Mouse (Mus musculus) lung, embryonic 16.5 days (tissue): ENCODE results near the gene Evpl. TPM values are rescaled to one million over a fixed set of nuclear protein-coding genes. Genes with fewer than 3 reads are reported as not detected.
"Not testable (repeated sequence)": the region's sequence is repeated elsewhere in the genome, so short reads cannot be mapped to it uniquely, and the experiment has no call there.

Source experiments
- ATAC-seq: fragments of 200-750 bp; cut with Nextera tagmentation; 2 replicates; pipeline ENCODE4 v1.8.0; 2017; ENCODE audit warnings: low read depth, mild to moderate bottlenecking, moderate library complexity
- H3K27ac ChIP-seq: fragments of 300-500 bp; sonication (generic); 2 replicates; pipeline ENCODE4 v1.5.1; 2014; ENCODE audit warnings: mild to moderate bottlenecking, control low read depth, low read length
- H3K27me3 ChIP-seq: fragments of 300-500 bp; sonication (generic); 2 replicates; pipeline ENCODE4 v1.6.1; 2014; ENCODE audit warnings: low read depth, low read length, mixed read lengths; ENCODE audit not compliant: control insufficient read depth, insufficient read depth
- H3K36me3 ChIP-seq: fragments of 300-500 bp; sonication (generic); 2 replicates; pipeline ENCODE4 v1.6.1; 2014; ENCODE audit warnings: low read length; ENCODE audit not compliant: control insufficient read depth, insufficient read depth
- H3K4me1 ChIP-seq: fragments of 300-500 bp; sonication (generic); replicated peaks from 2 replicates; pipeline ENCODE4 v1.6.1; 2014; ENCODE audit warnings: low read length, mixed read lengths; ENCODE audit not compliant: control insufficient read depth, insufficient read depth
- H3K4me2 ChIP-seq: fragments of 300-500 bp; sonication (generic); 2 replicates; pipeline ENCODE4 v1.6.1; 2014; ENCODE audit warnings: low read depth, low read length, control low read depth
- H3K4me3 ChIP-seq: fragments of 300-500 bp; sonication (generic); 2 replicates; pipeline ENCODE4 v1.5.1; 2014; ENCODE audit warnings: mild to moderate bottlenecking, low read length, control low read depth
- H3K9ac ChIP-seq: fragments of 300-500 bp; sonication (generic); 2 replicates; pipeline ENCODE4 v1.6.1; 2014; ENCODE audit warnings: low read length, control low read depth
- H3K9me3 ChIP-seq: fragments of 300-500 bp; sonication (generic); 2 replicates; pipeline ENCODE4 v1.6.1; 2016; ENCODE audit warnings: low read length; ENCODE audit not compliant: control insufficient read depth
- WGBS: fragments of 180-500 bp; shearing (Covaris S2); extraction: QIAGEN DNeasy Blood & Tissue Kit; methylation state at CpG from one replicate; pipeline ENCODE4 v1.1.7; 2014; 5-methylcytosine and 5-hydroxymethylcytosine counted together
- polyA plus RNA-seq: library from polyadenylated mRNA; unstranded; fragments of >200 nt; fragmentation: Nextera tagmentation; extraction: Ambion mirVana; gene quantifications from 2 replicates; pipeline ENCODE4 v1.2.1, GENCODE M21; 2015

The Evpl gene
- 4.4 and 4.7 TPM in 2 replicates for polyA plus RNA-seq

DNA sequence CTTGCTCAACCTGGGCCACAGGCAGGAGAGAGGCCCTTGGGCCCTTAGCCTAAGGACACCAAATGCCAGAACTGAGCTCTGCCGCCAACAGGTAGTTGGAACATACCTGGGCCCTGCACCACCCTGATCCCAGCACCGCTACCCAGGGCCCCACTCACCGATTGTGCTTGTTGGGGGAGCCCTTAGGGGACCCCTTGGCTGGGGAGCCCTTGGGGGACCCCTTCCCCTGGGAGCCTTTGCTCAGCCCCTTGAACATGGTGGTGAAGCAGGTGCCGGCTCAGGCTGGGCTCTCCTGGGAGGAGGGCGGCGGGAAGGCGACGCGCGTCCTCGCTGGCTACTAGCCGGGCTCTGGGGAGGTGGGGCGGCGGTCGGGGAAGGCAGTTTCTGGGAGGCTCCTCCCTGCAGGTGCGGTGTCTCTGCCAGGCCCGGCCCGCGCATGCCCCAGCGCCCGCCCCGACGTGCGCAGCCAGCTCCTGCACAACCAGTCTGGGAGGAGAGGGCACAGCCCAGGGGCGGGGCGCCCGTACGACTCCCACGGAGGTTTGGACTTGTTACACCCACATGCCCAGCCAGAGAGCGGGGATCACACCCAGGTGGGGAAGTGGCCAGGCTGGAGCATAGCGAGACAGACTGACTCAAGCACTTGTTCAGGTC is at the start of gene Evpl:
Gene Evpl (minus strand): TSS at position 336 of the 654 bp plus-strand sequence.
- peaks cover 8% of the 10 kb centered on the region for H3K4me1 ChIP-seq
- H3K4me3 ChIP-seq = peak within 1 kb of the TSS; percentile 44
- H3K9me3 ChIP-seq = no peaks in the 10 kb centered on the region
- H3K9ac ChIP-seq = peak within 1 kb of the TSS; percentile 63
- ATAC-seq = peak; percentile 95
- H3K4me2 ChIP-seq = peak within 1 kb of the TSS; percentile 52
- H3K36me3 ChIP-seq = no peaks in the 10 kb centered on the region
- H3K27ac ChIP-seq = peak within 1 kb of the TSS; percentile 80
- WGBS = 11% methylated on average over 31 of the region's 31 CpGs
- no peaks in the 10 kb centered on the region; the same call in 1 of the 2 replicates for H3K27me3 ChIP-seq

DNA sequence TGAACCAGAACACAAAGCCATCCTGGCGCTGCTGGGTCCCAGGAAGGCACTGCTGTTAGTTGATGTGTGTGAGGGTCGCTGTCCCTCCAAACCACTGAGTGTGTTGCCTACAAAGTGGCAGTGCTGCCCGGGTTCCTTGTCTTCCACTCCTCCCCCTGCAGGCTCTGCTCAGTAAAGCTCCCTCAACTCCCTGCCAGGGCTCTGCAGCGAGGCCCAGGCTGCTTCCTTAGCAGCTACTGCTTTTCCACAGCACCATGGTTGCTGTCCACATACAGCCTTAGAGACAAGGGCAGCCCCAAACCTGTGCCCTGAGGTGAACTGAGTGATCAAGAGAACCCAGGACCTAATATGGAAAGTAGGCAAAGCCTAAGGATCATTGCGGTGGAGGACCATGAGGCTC is 49.5 kb upstream of the Evpl start:
- H3K9ac ChIP-seq = no peak overlapping the region
- WGBS = 75% methylated on average over 5 of the region's 5 CpGs
- no peak for ATAC-seq

DNA sequence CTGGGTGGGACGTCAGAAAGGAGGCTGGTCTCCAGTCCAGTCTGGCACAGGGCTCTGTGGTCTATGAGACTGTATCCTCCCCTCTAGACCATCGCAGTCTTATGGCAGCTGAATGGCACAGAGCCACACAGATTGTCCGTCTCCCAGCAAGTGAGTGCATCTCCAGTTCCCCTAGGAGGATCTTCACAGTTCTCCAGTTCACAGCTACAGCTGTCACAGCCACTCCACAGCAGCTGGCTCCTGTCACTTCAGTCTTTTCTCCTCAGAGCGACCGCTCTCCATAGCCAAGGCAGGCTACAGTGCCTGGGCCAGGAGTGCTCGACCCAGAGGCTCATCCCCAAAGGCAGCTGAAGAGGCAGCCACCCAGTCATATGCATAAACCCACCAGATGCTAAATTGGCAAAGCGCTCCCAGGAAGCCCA is 47.9 kb upstream of the Evpl start:
- Histone ChIP-seq H3K4me3 (no peak overlapping the region), H3K27ac (no peak overlapping the region), H3K36me3 (peaks cover 8% of the 10 kb centered on the region), H3K4me1 (peaks cover 9% of the 10 kb centered on the region), H3K27me3 (peaks cover 45% of the 10 kb centered on the region), H3K9ac (no peak overlapping the region), H3K9me3 (no peaks in the 10 kb centered on the region), H3K4me2 (no peak overlapping the region)
- WGBS = 37% methylated on average over 7 of the region's 7 CpGs
- ATAC-seq = peak; percentile 84

More for the DNA sequence above, 49.5 kb upstream of the Evpl start:
- H3K36me3 ChIP-seq = peaks cover 10% of the 10 kb centered on the region
- no peaks in the 10 kb centered on the region; the same call in 1 of the 2 replicates for H3K4me1 ChIP-seq
- H3K4me3 ChIP-seq = no peak overlapping the region
- peaks cover 30% of the 10 kb centered on the region for H3K27me3 ChIP-seq
- no peak overlapping the region for H3K4me2 ChIP-seq
- no peak overlapping the region for H3K27ac ChIP-seq
- H3K9me3 ChIP-seq = no peaks in the 10 kb centered on the region

DNA sequence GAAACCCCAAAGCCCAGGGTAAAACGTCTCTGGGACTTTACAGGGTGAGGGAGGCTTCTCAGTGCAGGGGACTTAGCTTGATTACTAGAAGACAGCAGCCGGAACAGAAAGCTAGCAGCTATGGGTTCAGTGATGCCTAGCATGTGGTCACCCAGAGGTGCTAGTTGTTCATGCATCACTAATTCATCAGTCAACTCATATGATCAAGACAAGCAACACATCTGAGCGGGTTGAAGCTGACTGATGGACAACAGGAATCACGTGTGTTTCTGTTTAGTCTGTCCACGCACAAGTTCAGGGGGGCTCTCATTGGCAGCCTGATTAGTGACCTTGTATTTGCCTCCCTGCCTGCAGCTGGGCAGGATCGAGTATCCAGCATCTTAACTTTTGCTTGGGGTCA is 46.1 kb upstream of the Evpl start:
- Histone ChIP-seq H3K4me2 (no peak overlapping the region), H3K9ac (no peak overlapping the region), H3K27ac (no peak overlapping the region), H3K4me3 (no peak overlapping the region), H3K4me1 (peaks cover 9% of the 10 kb centered on the region), H3K27me3 (peaks cover 56% of the 10 kb centered on the region), H3K36me3 (peaks cover 8% of the 10 kb centered on the region), H3K9me3 (no peaks in the 10 kb centered on the region)
- WGBS = 38% methylated on average over 6 of the region's 6 CpGs
- no peak for ATAC-seq

DNA sequence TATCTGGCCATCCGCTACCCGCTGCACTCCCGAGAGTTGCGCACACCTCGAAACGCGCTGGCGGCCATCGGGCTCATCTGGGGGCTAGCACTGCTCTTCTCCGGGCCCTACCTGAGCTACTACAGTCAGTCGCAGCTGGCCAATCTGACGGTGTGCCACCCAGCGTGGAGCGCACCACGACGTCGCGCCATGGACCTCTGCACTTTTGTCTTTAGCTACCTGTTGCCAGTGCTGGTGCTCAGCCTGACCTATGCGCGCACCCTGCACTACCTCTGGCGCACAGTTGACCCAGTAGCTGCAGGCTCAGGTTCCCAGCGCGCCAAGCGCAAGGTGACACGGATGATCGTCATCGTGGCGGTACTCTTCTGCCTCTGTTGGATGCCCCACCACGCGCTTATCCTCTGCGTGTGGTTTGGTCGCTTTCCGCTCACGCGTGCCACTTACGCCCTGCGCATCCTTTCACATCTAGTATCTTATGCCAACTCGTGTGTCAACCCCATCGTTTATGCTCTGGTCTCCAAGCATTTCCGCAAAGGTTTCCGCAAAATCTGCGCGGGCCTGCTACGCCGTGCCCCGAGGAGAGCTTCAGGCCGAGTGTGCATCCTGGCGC is 45.1 kb upstream of the Evpl start:
- no peak for ATAC-seq
- peaks cover 9% of the 10 kb centered on the region for H3K4me1 ChIP-seq
- 9% methylated on average over 48 of the region's 48 CpGs for WGBS
- peaks cover 56% of the 10 kb centered on the region for H3K27me3 ChIP-seq
- H3K4me2 ChIP-seq = no peak overlapping the region
- H3K9me3 ChIP-seq = no peaks in the 10 kb centered on the region
- no peak overlapping the region for H3K9ac ChIP-seq
- no peak overlapping the region for H3K4me3 ChIP-seq
- H3K36me3 ChIP-seq = peaks cover 2% of the 10 kb centered on the region
- H3K27ac ChIP-seq = no peak overlapping the region

DNA sequence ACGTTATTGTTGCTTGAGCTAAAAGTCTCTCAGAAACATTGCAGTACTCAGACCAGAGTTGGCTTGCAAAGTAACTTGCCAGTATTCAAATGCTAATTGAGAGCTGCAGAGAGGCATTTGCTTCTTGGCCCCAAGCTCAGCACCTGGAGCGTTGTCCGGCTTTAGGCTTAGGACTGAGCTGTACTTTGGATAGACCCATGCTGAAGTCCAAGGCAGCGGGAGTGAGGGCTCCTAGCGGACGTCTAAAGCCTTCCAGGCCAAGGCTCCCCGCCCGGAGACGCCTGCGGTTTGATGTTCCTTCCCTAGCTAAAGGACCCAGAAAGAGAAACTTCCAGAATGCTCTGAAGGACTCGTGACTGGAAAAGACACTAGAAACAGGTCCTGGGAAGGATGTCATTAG is 44.2 kb upstream of the Evpl start:
- 3% methylated on average over 11 of the region's 11 CpGs for WGBS
- Histone ChIP-seq H3K4me3 (peak overlapping the region; percentile 42; the same call in 1 of the 2 replicates), H3K4me2 (0 out of 2 replicates have a peak overlapping the region, but pooled peaks have one; percentile 57), H3K9me3 (no peaks in the 10 kb centered on the region), H3K9ac (no peak overlapping the region), H3K27ac (no peak overlapping the region), H3K27me3 (peaks cover 56% of the 10 kb centered on the region), H3K36me3 (no peaks in the 10 kb centered on the region), H3K4me1 (peaks cover 9% of the 10 kb centered on the region)
- ATAC-seq = no peak

DNA sequence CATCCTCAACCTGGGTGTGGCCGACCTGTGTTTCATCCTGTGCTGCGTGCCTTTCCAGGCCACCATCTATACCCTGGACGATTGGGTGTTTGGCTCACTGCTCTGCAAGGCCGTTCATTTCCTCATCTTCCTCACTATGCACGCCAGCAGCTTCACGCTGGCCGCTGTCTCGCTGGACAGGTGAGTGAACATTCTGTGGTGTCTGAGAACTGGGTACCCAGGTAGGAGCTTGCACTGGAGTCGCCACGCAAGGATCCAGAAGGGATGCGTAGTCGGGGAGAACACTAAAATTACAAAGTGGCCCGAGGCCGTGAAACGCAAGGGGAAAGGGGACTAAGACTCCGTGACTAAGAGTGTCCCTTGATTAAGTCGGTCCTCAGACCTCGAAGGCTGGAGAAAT is 43.8 kb upstream of the Evpl start:
- peaks cover 9% of the 10 kb centered on the region for H3K4me1 ChIP-seq
- no peak overlapping the region for H3K27ac ChIP-seq
- H3K36me3 ChIP-seq = no peaks in the 10 kb centered on the region
- no peak for ATAC-seq
- H3K9ac ChIP-seq = peak overlapping the region; percentile 42; the same call in 1 of the 2 replicates
- H3K4me2 ChIP-seq = peak overlapping the region; percentile 57
- no peaks in the 10 kb centered on the region for H3K9me3 ChIP-seq
- peak overlapping the region; percentile 42 for H3K4me3 ChIP-seq
- 3% methylated on average over 18 of the region's 18 CpGs for WGBS
- H3K27me3 ChIP-seq = peaks cover 56% of the 10 kb centered on the region

DNA sequence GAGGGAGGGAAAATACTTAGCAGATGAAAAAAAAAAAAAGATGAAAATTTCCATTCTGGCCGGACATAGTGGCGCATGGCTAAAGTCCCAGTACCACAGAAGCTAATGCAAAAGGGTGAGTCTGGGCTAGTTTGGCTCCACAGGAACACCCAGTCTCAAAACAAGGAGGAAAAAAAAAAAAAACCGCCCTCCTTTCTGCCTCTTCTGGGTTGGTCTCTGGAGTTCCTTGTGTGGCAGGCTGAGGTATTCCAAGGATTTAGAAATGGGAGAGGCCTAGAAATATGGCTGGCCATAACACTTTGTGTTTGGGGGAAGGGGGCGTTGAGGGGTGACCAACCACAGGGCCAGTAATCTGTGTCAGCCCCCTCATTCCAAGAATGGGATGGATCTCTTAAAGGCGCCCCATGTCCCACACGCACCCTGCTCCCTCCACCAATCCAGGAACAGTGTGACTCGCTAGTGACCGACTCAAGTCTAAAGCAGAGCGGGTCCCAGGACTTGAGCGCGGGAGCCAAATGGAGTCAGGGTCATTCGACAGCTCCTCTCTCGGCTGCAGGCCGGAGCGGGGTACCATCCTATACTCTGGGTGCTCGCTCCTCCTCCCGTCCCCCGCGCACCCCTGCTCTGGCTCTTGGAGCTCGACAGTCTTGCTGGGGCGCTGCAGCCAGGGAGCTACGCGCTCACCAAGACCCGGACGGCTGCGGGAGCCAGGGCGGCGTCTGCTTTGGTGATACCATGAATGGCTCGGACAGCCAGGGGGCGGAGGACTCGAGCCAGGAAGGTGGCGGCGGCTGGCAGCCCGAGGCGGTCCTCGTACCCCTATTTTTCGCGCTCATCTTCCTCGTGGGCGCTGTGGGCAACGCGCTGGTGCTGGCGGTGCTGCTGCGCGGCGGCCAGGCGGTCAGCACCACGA is 43.1 kb upstream of the Evpl start, which contains the start of gene Galr2:
Gene Galr2 (plus strand): TSS at position 189 of the 913 bp plus-strand sequence.
- peaks cover 56% of the 10 kb centered on the region for H3K27me3 ChIP-seq
- WGBS = 6% methylated on average over 48 of the region's 48 CpGs
- H3K27ac ChIP-seq = no peak within 1 kb of the TSS
- H3K9ac ChIP-seq = peak within 1 kb of the TSS; percentile 42
- no peaks in the 10 kb centered on the region for H3K36me3 ChIP-seq
- ATAC-seq = no peak
- peak within 1 kb of the TSS; percentile 42 for H3K4me3 ChIP-seq
- H3K4me2 ChIP-seq = peak within 1 kb of the TSS; percentile 57
- H3K4me1 ChIP-seq = peaks cover 9% of the 10 kb centered on the region
- no peaks in the 10 kb centered on the region for H3K9me3 ChIP-seq

DNA sequence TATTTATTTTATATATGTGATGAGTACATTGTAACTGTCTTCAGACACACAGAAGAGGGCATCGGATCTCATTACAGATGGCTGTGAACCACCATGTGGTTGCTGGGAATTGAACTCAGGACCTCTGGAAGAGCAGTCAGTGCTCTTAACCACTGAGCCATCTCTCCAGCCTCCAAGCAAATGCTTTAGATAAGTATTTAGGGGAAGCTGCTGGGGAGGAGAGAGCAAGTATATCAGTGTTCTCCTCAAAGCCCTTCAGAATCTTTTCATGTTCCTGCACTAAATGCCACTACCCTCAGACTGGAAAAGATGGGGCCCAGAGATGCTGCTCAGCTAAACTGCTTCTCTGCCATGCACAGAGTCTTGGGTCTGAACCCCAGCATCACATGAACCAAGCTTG is 39.3 kb upstream of the Evpl start:
- ATAC-seq, H3K9me3 ChIP-seq, H3K4me3 ChIP-seq, H3K36me3 ChIP-seq, H3K9ac ChIP-seq, H3K27ac ChIP-seq, H3K4me2 ChIP-seq: not testable (repeated sequence)
- Histone ChIP-seq H3K27me3 (peaks cover 25% of the 10 kb centered on the region), H3K4me1 (peaks cover 21% of the 10 kb centered on the region)
- 82% methylated on average over 1 of the region's 1 CpGs for WGBS
